Mouse (Mus musculus): Measurements from ENCODE around the gene Ralgapb.

GRCm38 (mm10) chr2:158474159-158474558 is 64.5 kb downstream of the Ralgapb start:
- TF ChIP-seq MYOD1 (IDR thresholded peaks at IDR 0.05; ENCODE audit: control insufficient read depth in 1 of 3, insufficient read length in 2 of 3, low read depth in 2 of 3) (no peak), POLR2A (IDR thresholded peaks at IDR 0.05; ENCODE audit: insufficient read length, low read depth) (no peak), MAX (IDR thresholded peaks at IDR 0.05; ENCODE audit: low read depth) (no peak), USF1 (IDR thresholded peaks at IDR 0.05; ENCODE audit: low read depth) (no peak), TCF12 (IDR thresholded peaks at IDR 0.05; ENCODE audit: insufficient read depth, poor library complexity, severe bottlenecking) (no peak), CEBPB (IDR thresholded peaks at IDR 0.05; ENCODE audit: insufficient read depth, poor library complexity, severe bottlenecking) (no peak), POLR2AphosphoS2 (IDR thresholded peaks at IDR 0.05; ENCODE audit: insufficient read length, low read depth) (no peak)

Data from myocyte (in vitro differentiated cells).